Mouse (Mus musculus) E14TG2a.4 (cell line): ENCODE results near the gene Ankrd63.

ENCODE experiments used
- CTCF ChIP-seq: conservative IDR thresholded peaks from 2 replicates; pipeline ENCODE4 v1.5.1; 2014; ENCODE audit warnings: low read length
- NANOG ChIP-seq: IDR thresholded peaks from 2 replicates; pipeline ENCODE4 v1.6.1; 2014; ENCODE audit warnings: borderline replicate concordance, low read length, mixed read lengths
- POU5F1 ChIP-seq: IDR thresholded peaks from 2 replicates; pipeline ENCODE4 v1.6.1; 2014; ENCODE audit warnings: low read length, borderline replicate concordance

DNA sequence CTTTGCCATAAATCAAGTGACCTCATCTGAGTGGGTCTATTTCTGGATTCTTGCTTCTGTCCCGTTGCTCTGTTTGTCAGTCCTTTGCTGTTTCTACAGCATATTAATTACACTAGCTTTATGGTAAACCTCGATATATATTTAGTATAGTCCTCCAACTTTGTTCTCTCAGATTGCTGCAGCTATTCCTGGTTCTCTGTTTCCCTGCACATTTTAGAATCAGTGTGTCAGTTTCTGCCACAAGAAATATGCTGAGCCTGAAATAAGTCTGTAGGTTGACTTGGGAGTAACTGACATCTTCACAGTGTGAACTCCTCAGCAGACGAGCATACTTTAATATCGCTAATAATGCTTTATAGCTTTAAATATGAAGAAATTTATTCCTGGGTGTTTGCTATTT, 18.7 kb downstream of the Ankrd63 start:
- TF ChIP-seq CTCF (no peak), POU5F1 (no peak), NANOG (no peak)
